Mouse (Mus musculus): Measurements from ENCODE around the gene Lancl1.

GRCm38 (mm10) chr1:66985906-66986305 is 52.8 kb downstream of the Lancl1 start:
- TF ChIP-seq CTCF (IDR thresholded peaks at IDR 0.05; ENCODE audit: low read depth, low read length) = no peak
- no peak for TF ChIP-seq POLR2A (IDR thresholded peaks at IDR 0.05; ENCODE audit: extremely low read depth, insufficient read depth, low read length)
